Mouse (Mus musculus) lung, postnatal 14 days (tissue): ENCODE data around the gene Dnm3.

Experiments used
- DNase-seq: peaks from one replicate; pipeline ENCODE4 v3.0.0; 2021

Dnm3 gene

GRCm38 (mm10) chr1:162242980-162243650 lies 234.7 kb downstream of the Dnm3 start:
- DNase-seq, result no peak

- DNase-seq, result no peak
Observed at GRCm38 (mm10) chr1:162240720-162241119, 237.1 kb downstream of the Dnm3 start.

GRCm38 (mm10) chr1:162238646-162239045 lies 239.2 kb downstream of the Dnm3 start:
- no peak for DNase-seq

- DNase-seq, result no peak
Observed at GRCm38 (mm10) chr1:162236624-162237159, 241.1 kb downstream of the Dnm3 start.

- no peak for DNase-seq
Observed at GRCm38 (mm10) chr1:162225621-162226147, 252.2 kb downstream of the Dnm3 start.

- DNase-seq, result no peak
Observed at GRCm38 (mm10) chr1:162224817-162225605, 252.8 kb downstream of the Dnm3 start.

- no peak for DNase-seq
Observed at GRCm38 (mm10) chr1:162224061-162224460, 253.8 kb downstream of the Dnm3 start.

- no peak for DNase-seq
Observed at GRCm38 (mm10) chr1:162223258-162223940, 254.4 kb downstream of the Dnm3 start.

GRCm38 (mm10) chr1:162222353-162222752 lies 255.5 kb downstream of the Dnm3 start:
- no peak for DNase-seq

GRCm38 (mm10) chr1:162221801-162222301 lies 256.0 kb downstream of the Dnm3 start:
- DNase-seq, result no peak

GRCm38 (mm10) chr1:162220891-162221290 lies 256.9 kb downstream of the Dnm3 start:
- DNase-seq, result no peak

- no peak for DNase-seq
Observed at GRCm38 (mm10) chr1:162219781-162220180, 258.1 kb downstream of the Dnm3 start.

GRCm38 (mm10) chr1:162218530-162219180 lies 259.2 kb downstream of the Dnm3 start:
- no peak for DNase-seq

- DNase-seq, result peak; percentile 57
Observed at GRCm38 (mm10) chr1:162217340-162217974, 260.4 kb downstream of the Dnm3 start.

GRCm38 (mm10) chr1:162216656-162217055 lies 261.2 kb downstream of the Dnm3 start:
- DNase-seq, result no peak

GRCm38 (mm10) chr1:162215743-162216142 lies 262.1 kb downstream of the Dnm3 start:
- no peak for DNase-seq

- no peak for DNase-seq
Observed at GRCm38 (mm10) chr1:162213066-162213465, 264.8 kb downstream of the Dnm3 start.

- no peak for DNase-seq
Observed at GRCm38 (mm10) chr1:162210529-162210928, 267.3 kb downstream of the Dnm3 start.

- no peak for DNase-seq
Observed at GRCm38 (mm10) chr1:162209487-162210149, 268.2 kb downstream of the Dnm3 start.

- DNase-seq, result no peak
Observed at GRCm38 (mm10) chr1:162209010-162209409, 268.8 kb downstream of the Dnm3 start.

- DNase-seq, result no peak
Observed at GRCm38 (mm10) chr1:162207708-162208043, 270.2 kb downstream of the Dnm3 start.
